Mouse (Mus musculus): Measurements from ENCODE around the gene Palld. TPM values are rescaled to one million over a fixed set of nuclear protein-coding genes. Genes with fewer than 3 reads are reported as not detected.

Gene Palld
- polyA plus RNA-seq, 1 experiment from 2014 or later: 123 TPM

- Histone ChIP-seq H3K4me3 (no peak overlapping the region), H3K4me1 (peaks cover 14% of the 10 kb centered on the region), H3K4me2 (no peak overlapping the region), H3K36me3 (no peaks in the 10 kb centered on the region), H3K27ac (peak overlapping the region; percentile 47; the same call in 1 of the 2 replicates), H3K27me3 (no peaks in the 10 kb centered on the region), H3K9ac (no peak overlapping the region), H3K9me3 (peaks cover 5% of the 10 kb centered on the region; the same call in 1 of the 2 replicates)
- ATAC-seq (ENCODE audit: insufficient number of reproducible peaks, low FRiP score, low TSS enrichment, low read depth): no peak
- 38% methylated on average over 5 of the region's 5 CpGs for WGBS
Measured at GRCm38 (mm10) chr8:61769340-61769879, 133.1 kb downstream of the Palld start.

- Histone ChIP-seq H3K9me3 (peaks cover 3% of the 10 kb centered on the region; the same call in 1 of the 2 replicates), H3K27me3 (0 out of 2 replicates have a peak, but pooled peaks cover 3% of the 10 kb centered on the region), H3K27ac (peak overlapping the region; percentile 77), H3K36me3 (no peaks in the 10 kb centered on the region), H3K4me3 (peak overlapping the region; percentile 47), H3K4me2 (peak overlapping the region; percentile 58), H3K9ac (peak overlapping the region; percentile 46; the same call in 1 of the 2 replicates), H3K4me1 (peaks cover 31% of the 10 kb centered on the region)
- peak; percentile 8; the same call in 1 of the 2 replicates for ATAC-seq (ENCODE audit: insufficient number of reproducible peaks, low FRiP score, low TSS enrichment, low read depth)
- WGBS: 11% methylated on average over 8 of the region's 8 CpGs
Measured at GRCm38 (mm10) chr8:61760190-61760578, 142.3 kb downstream of the Palld start.

- H3K4me2 ChIP-seq: peak overlapping the region; percentile 58
- peak overlapping the region; percentile 47 for H3K4me3 ChIP-seq
- peak; percentile 59; the same call in 1 of the 2 replicates for ATAC-seq (ENCODE audit: insufficient number of reproducible peaks, low FRiP score, low TSS enrichment, low read depth)
- peak overlapping the region; percentile 46 for H3K9ac ChIP-seq
- WGBS: under 1% methylated on average over 44 of the region's 44 CpGs
- peaks cover 31% of the 10 kb centered on the region for H3K4me1 ChIP-seq
- H3K9me3 ChIP-seq: no peaks in the 10 kb centered on the region
- peak overlapping the region; percentile 77 for H3K27ac ChIP-seq
- no peaks in the 10 kb centered on the region for H3K36me3 ChIP-seq
- H3K27me3 ChIP-seq: 0 out of 2 replicates have a peak, but pooled peaks cover 3% of the 10 kb centered on the region
Measured at GRCm38 (mm10) chr8:61759327-61760189, 142.9 kb downstream of the Palld start.

GRCm38 (mm10) chr8:61758686-61759326 is 143.7 kb downstream of the Palld start:
- Histone ChIP-seq H3K4me3 (peak overlapping the region; percentile 47), H3K9me3 (no peaks in the 10 kb centered on the region), H3K27me3 (0 out of 2 replicates have a peak, but pooled peaks cover 3% of the 10 kb centered on the region), H3K36me3 (no peaks in the 10 kb centered on the region), H3K4me1 (peaks cover 31% of the 10 kb centered on the region), H3K9ac (0 out of 2 replicates have a peak overlapping the region, but pooled peaks have one; percentile 14), H3K27ac (peak overlapping the region; percentile 77), H3K4me2 (peak overlapping the region; percentile 58)
- ATAC-seq (ENCODE audit: insufficient number of reproducible peaks, low FRiP score, low TSS enrichment, low read depth): no peak
- 14% methylated on average over 8 of the region's 8 CpGs for WGBS

GRCm38 (mm10) chr8:61756971-61757965 is 145.2 kb downstream of the Palld start:
- peak; percentile 56 for ATAC-seq (ENCODE audit: insufficient number of reproducible peaks, low FRiP score, low TSS enrichment, low read depth)
- 11% methylated on average over 18 of the region's 18 CpGs for WGBS
- H3K27ac ChIP-seq: peak overlapping the region; percentile 30
- H3K27me3 ChIP-seq: 0 out of 2 replicates have a peak, but pooled peaks cover 3% of the 10 kb centered on the region
- H3K4me1 ChIP-seq: peaks cover 31% of the 10 kb centered on the region
- H3K9ac ChIP-seq: no peak overlapping the region
- H3K4me3 ChIP-seq: peak overlapping the region; percentile 47
- no peaks in the 10 kb centered on the region for H3K9me3 ChIP-seq
- 0 out of 2 replicates have a peak, but pooled peaks cover 4% of the 10 kb centered on the region for H3K36me3 ChIP-seq
- H3K4me2 ChIP-seq: peak overlapping the region; percentile 58

GRCm38 (mm10) chr8:61755186-61755585 is 147.3 kb downstream of the Palld start:
- no peaks in the 10 kb centered on the region for H3K9me3 ChIP-seq
- no peak overlapping the region for H3K4me2 ChIP-seq
- H3K4me1 ChIP-seq: peaks cover 29% of the 10 kb centered on the region
- no peak for ATAC-seq (ENCODE audit: insufficient number of reproducible peaks, low FRiP score, low TSS enrichment, low read depth)
- H3K36me3 ChIP-seq: 0 out of 2 replicates have a peak, but pooled peaks cover 4% of the 10 kb centered on the region
- H3K4me3 ChIP-seq: no peak overlapping the region
- no peak overlapping the region for H3K9ac ChIP-seq
- no peak overlapping the region; the same call in 1 of the 2 replicates for H3K27ac ChIP-seq
- 59% methylated on average over 2 of the region's 2 CpGs for WGBS
- H3K27me3 ChIP-seq: no peaks in the 10 kb centered on the region

- Histone ChIP-seq H3K4me2 (no peak overlapping the region), H3K27ac (no peak overlapping the region), H3K4me3 (no peak overlapping the region), H3K4me1 (peaks cover 14% of the 10 kb centered on the region), H3K9me3 (no peaks in the 10 kb centered on the region), H3K9ac (no peak overlapping the region), H3K36me3 (0 out of 2 replicates have a peak, but pooled peaks cover 4% of the 10 kb centered on the region), H3K27me3 (no peaks in the 10 kb centered on the region)
- no peak for ATAC-seq (ENCODE audit: insufficient number of reproducible peaks, low FRiP score, low TSS enrichment, low read depth)
- 86% methylated on average over 5 of the region's 5 CpGs for WGBS
Measured at GRCm38 (mm10) chr8:61747070-61747469, 155.4 kb downstream of the Palld start.

GRCm38 (mm10) chr8:61745181-61745980 is 157.1 kb downstream of the Palld start:
- Histone ChIP-seq H3K4me3 (no peak overlapping the region), H3K9ac (no peak overlapping the region), H3K4me2 (no peak overlapping the region), H3K27ac (peak overlapping the region; percentile 34; the same call in 1 of the 2 replicates), H3K36me3 (0 out of 2 replicates have a peak, but pooled peaks cover 4% of the 10 kb centered on the region), H3K27me3 (no peaks in the 10 kb centered on the region), H3K9me3 (no peaks in the 10 kb centered on the region), H3K4me1 (peaks cover 14% of the 10 kb centered on the region)
- no peak; the same call in 1 of the 2 replicates for ATAC-seq (ENCODE audit: insufficient number of reproducible peaks, low FRiP score, low TSS enrichment, low read depth)
- WGBS: 21% methylated on average over 10 of the region's 10 CpGs

GRCm38 (mm10) chr8:61743764-61744562 is 158.5 kb downstream of the Palld start:
- Histone ChIP-seq H3K4me2 (no peak overlapping the region), H3K27ac (no peak overlapping the region), H3K27me3 (no peaks in the 10 kb centered on the region), H3K4me3 (no peak overlapping the region), H3K9ac (no peak overlapping the region), H3K9me3 (no peaks in the 10 kb centered on the region), H3K36me3 (no peaks in the 10 kb centered on the region), H3K4me1 (peaks cover 14% of the 10 kb centered on the region)
- no peak for ATAC-seq (ENCODE audit: insufficient number of reproducible peaks, low FRiP score, low TSS enrichment, low read depth)
- WGBS: 64% methylated on average over 5 of the region's 6 CpGs

Measured in limb, embryonic 15.5 days (tissue).